Mouse (Mus musculus): ENCODE measurements around the gene Ndufa13.

DNA sequence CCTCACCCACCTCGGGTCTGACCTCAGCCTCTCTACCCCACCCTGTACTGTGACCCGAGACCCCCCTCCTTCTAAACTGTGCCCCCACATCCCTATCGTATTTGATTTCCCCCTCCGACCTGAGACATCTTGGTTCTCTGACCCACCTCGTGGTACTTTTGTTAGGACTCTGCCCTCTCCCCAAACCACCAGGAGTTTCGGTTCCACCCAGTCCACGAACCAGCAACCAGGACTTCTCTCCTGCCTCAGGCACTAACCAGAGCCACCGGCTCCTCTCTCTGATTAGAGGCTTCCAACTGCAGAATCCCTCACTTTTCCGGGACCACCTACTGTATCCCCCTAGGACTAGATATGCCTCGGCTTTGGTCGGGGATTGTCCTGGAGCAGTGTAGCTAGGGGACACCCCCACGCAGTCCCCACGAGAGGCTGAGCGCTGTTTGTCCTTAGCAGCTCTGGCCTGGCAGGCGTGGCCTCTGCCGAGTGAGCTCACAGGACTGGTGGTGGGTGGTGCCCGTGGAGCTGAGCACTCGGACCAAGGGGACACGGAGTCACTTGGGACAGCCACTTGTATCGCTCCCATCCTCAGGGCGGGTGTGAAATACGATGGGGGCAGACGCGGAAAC, 14.0 kb downstream of the Ndufa13 start:
- no peak for TF ChIP-seq CTCF (IDR thresholded peaks at IDR 0.05; ENCODE audit: low read depth, low read length)
- no peak for TF ChIP-seq POLR2A (IDR thresholded peaks at IDR 0.05; ENCODE audit: borderline replicate concordance, low read depth, low read length)
